Mouse (Mus musculus) left cerebral cortex, adult 6 months (tissue): ENCODE measurements around the gene Kiss1. TPM values are rescaled to one million over a fixed set of nuclear protein-coding genes. Genes with fewer than 3 reads are reported as not detected.

Source experiments
- long read RNA-seq, 2 experiments: library from polyadenylated mRNA; unstranded; transcript quantifications; one replicate each; pipeline ENCODE4 v2.0.0; 2019 to 2020
- polyA plus RNA-seq: library from polyadenylated mRNA; unstranded; fragments of <200 nt; fragmentation: Nextera tagmentation; gene quantifications from 2 replicates; pipeline ENCODE4 v1.2.3, GENCODE M21; 2021

The Kiss1 gene
- polyA plus RNA-seq = 2.0 and 3.7 TPM in 2 replicates
- long read RNA-seq, experiment 1 = 0 reads
- long read RNA-seq, experiment 2 = 0 reads

GRCm38 (mm10) chr1:133321267-133321925, at the start of gene Kiss1:
TSS of gene Kiss1 (plus strand) at chr1:133321875.

GRCm38 (mm10) chr1:133309652-133310267, 11.9 kb upstream of the Kiss1 start, which contains the start of gene Golt1a:
TSS of gene Golt1a (plus strand) at chr1:133309800.

GRCm38 (mm10) chr1:133350210-133350609, 28.5 kb downstream of the Kiss1 start, which contains the start of gene Ren1:
TSS of gene Ren1 (plus strand) at chr1:133350510.

DNA sequence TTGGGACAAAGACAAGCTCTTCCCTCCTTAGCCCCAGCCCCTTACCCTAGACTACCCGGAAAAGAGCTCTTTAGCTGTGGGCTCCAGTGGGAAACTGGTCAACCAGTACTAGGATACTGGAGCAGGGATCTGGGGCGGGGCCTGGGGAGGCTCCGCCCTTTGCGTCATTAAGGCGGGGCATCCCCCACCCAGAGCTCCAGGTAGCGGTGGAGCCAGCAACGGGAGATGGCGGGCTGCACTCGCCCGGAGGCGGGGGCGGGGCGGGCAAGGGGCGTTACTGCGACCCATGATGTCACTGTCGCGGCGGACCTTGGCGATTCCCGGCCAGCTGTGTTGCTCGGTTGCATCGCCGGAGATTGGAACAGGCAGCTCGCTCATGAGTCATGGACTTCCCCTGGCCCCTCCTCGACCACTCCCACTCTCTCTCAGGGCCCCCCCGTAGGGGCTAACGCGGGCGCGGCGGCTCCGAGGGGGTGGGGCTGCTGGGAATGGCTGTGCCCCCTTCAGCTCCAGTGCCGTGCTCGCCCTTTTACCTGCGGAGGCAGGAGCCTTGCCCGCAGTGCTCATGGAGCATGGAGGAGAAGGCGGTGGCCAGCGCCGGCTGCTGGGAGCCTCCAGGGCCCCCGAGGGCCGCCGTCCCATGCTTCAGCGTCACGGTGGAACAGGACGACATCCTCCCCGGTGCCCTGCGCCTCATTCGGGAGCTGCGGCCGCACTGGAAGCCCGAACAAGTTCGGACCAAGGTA, 41.8 kb downstream of the Kiss1 start, which contains the start of gene Etnk2:
Etnk2 (plus strand) TSS at position 297 of the 746 bp plus-strand sequence.

Other genes with a start within 250 kb of the Kiss1 start
- 8.0 and 10.0 TPM in 2 replicates for gene Ppp1r15b, start 190.7 kb upstream of the Kiss1 start, polyA plus RNA-seq
- 5.8 and 13.1 TPM in 2 replicates for gene Plekha6, start 157.7 kb upstream of the Kiss1 start, polyA plus RNA-seq
- gene Golt1a, start 12.1 kb upstream of the Kiss1 start, polyA plus RNA-seq = 0.34 and 0.81 TPM in 2 replicates
- 0.16 TPM in 1 of 2 replicates, not detected in the other for gene Ren1, start 28.6 kb downstream of the Kiss1 start, polyA plus RNA-seq
- 7.2 and 7.6 TPM in 2 replicates for gene Etnk2, start 41.7 kb downstream of the Kiss1 start, polyA plus RNA-seq
- 1.0 and 1.5 TPM in 2 replicates for gene Sox13, start 102.5 kb downstream of the Kiss1 start, polyA plus RNA-seq